Mouse (Mus musculus): ENCODE results near the gene Gimap9.

DNA sequence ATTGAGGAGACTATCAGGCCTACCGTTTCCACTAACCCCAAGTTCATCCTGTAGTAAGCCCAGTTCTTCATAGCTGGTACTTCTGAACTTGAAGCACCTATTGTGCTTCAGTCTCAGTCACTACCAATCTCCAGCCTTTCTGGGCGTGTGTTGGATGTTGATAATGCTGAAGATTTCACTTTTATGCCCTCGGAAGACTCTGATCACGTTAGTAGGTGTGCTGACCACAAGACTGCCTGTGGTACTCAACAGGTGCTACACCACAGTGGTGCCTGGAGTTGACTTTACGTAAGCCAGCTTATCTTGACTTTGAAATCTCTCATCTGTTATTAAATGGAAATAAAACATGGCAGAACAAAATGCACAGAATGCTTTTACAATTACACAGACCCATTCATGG, 4.5 kb downstream of the Gimap9 start:
- TF ChIP-seq POLR2A (IDR thresholded peaks at IDR 0.05; ENCODE audit: low read depth, low read length) (no peak), CTCF (IDR thresholded peaks at IDR 0.05; ENCODE audit: extremely low read depth, insufficient read depth, insufficient read length, insufficient replicate concordance) (no peak)

Measured in spleen, adult 2 months (tissue).